Mouse (Mus musculus) hindbrain, embryonic 15.5 days (tissue): ENCODE measurements around the gene Zfp414. TPM values are rescaled to one million over a fixed set of nuclear protein-coding genes. Genes with fewer than 3 reads are reported as not detected.

Source experiments
- ATAC-seq: fragments of 200-750 bp; cut with Nextera tagmentation; 2 replicates; pipeline ENCODE4 v1.8.0; 2017; ENCODE audit warnings: low read depth, moderate number of reproducible peaks, moderate TSS enrichment; ENCODE audit not compliant: low FRiP score
- H3K27ac ChIP-seq: fragments of 300-500 bp; sonication (generic); replicated peaks from 2 replicates; pipeline ENCODE4 v1.5.1; 2015; ENCODE audit warnings: mild to moderate bottlenecking, inconsistent platforms
- H3K27me3 ChIP-seq: fragments of 300-500 bp; sonication (generic); 2 replicates; pipeline ENCODE4 v1.6.1; 2015; ENCODE audit warnings: control low read depth, inconsistent platforms
- H3K36me3 ChIP-seq: fragments of 300-500 bp; sonication (generic); 2 replicates; pipeline ENCODE4 v1.6.1; 2015; ENCODE audit warnings: control low read depth, inconsistent platforms
- H3K4me1 ChIP-seq: fragments of 300-500 bp; sonication (generic); replicated peaks from 2 replicates; pipeline ENCODE4 v1.6.1; 2015; ENCODE audit warnings: control low read depth, inconsistent platforms
- H3K4me2 ChIP-seq: fragments of 300-500 bp; sonication (generic); 2 replicates; pipeline ENCODE4 v1.6.1; 2015; ENCODE audit warnings: moderate library complexity, mild to moderate bottlenecking, inconsistent platforms
- H3K4me3 ChIP-seq: fragments of 300-500 bp; sonication (generic); 2 replicates; pipeline ENCODE4 v1.5.1; 2015; ENCODE audit warnings: mild to moderate bottlenecking, inconsistent platforms
- H3K9ac ChIP-seq: fragments of 300-500 bp; sonication (generic); 2 replicates; pipeline ENCODE4 v1.6.1; 2015; ENCODE audit warnings: inconsistent platforms
- H3K9me3 ChIP-seq: fragments of 300-500 bp; sonication (generic); 2 replicates; pipeline ENCODE4 v1.6.1; 2016; ENCODE audit warnings: control low read depth, inconsistent platforms
- WGBS: fragments of 180-500 bp; shearing (Covaris S2); methylation state at CpG from one replicate; pipeline ENCODE4 v1.1.7; 2015; 5-methylcytosine and 5-hydroxymethylcytosine counted together
- polyA plus RNA-seq: library from polyadenylated mRNA; unstranded; fragments of >200 nt; fragmentation: Nextera tagmentation; extraction: Ambion mirVana; gene quantifications from 2 replicates; pipeline ENCODE4 v1.2.1, GENCODE M21; 2015

Zfp414 gene
- polyA plus RNA-seq, 1 experiment from 2014 or later, result 75.8 TPM

DNA sequence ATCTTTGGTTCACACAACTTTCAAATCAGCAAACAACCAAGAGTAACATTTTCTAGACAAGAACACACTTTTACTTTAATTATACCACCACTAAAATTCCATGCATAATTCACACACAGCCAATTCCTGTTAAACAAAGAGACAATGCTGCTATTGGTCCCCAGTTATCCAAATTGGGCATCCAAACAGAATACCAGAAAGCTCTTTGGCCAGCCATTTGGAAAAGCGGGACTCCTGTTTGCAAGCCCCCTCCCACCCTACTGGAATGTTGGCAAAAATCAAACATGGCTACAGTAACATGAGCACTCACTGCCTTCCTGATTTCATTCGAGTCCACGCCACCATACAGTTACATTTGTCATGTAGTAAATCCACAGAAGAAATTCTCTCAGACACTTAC lies 40.8 kb downstream of the Zfp414 start:
- WGBS, result 86% methylated on average over 3 of the region's 3 CpGs
- peaks cover 24% of the 10 kb centered on the region for H3K36me3 ChIP-seq

DNA sequence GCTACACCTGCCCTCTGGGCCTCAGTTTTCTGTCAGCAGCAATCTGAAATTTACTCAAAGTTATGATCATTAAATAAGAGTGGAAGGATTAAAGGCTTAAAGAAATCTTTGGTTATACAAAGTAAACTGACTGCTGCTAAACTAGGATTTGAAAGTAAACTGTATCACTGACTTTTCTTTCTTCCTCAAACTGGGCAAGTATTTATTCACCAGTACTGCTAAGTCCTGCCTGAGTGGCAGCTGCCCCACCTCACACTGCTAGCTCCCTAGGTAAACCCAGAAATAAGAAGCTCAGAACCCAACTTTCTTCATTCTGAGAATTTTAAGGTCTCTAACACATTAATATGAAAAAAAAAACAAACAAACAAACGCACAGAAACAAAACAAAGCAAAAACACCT lies 44.9 kb downstream of the Zfp414 start:
- peaks cover 17% of the 10 kb centered on the region for H3K36me3 ChIP-seq
- H3K4me3 ChIP-seq, result no peak overlapping the region
- H3K27ac ChIP-seq, result no peak overlapping the region
- ATAC-seq, result no peak
- H3K4me2 ChIP-seq, result no peak overlapping the region
- 86% methylated on average over 1 of the region's 1 CpGs for WGBS
- no peaks in the 10 kb centered on the region for H3K27me3 ChIP-seq
- no peaks in the 10 kb centered on the region for H3K9me3 ChIP-seq
- no peak overlapping the region for H3K9ac ChIP-seq
- H3K4me1 ChIP-seq, result peaks cover 11% of the 10 kb centered on the region

More for the DNA sequence above, 40.8 kb downstream of the Zfp414 start:
- Histone ChIP-seq H3K9me3 (no peaks in the 10 kb centered on the region), H3K4me2 (no peak overlapping the region), H3K4me3 (no peak overlapping the region), H3K9ac (no peak overlapping the region), H3K4me1 (peaks cover 4% of the 10 kb centered on the region), H3K27me3 (no peaks in the 10 kb centered on the region), H3K27ac (no peak overlapping the region)
- ATAC-seq, result no peak

DNA sequence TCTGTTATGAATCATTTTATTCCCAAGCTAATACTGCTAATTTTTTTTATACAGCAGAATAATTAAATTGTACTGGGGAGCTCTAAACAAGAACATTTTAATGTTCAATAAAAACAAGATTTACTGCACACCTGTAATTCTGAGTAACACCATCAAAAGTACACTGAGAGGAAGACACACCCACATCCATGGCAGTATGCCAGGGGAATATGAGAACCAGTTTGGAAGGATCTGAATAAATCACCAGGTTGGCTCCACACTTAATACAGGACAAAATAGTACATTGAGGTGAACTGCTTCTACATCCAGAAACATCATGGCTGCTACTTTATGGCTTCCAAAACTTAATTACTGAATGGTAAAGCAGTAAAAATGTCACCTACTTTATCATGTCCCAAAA lies 46.6 kb downstream of the Zfp414 start:
- Histone ChIP-seq H3K9ac (no peak overlapping the region), H3K36me3 (peaks cover 17% of the 10 kb centered on the region), H3K27ac (no peak overlapping the region), H3K4me2 (no peak overlapping the region), H3K4me1 (peaks cover 15% of the 10 kb centered on the region), H3K27me3 (no peaks in the 10 kb centered on the region), H3K9me3 (no peaks in the 10 kb centered on the region), H3K4me3 (no peak overlapping the region)
- no peak for ATAC-seq

DNA sequence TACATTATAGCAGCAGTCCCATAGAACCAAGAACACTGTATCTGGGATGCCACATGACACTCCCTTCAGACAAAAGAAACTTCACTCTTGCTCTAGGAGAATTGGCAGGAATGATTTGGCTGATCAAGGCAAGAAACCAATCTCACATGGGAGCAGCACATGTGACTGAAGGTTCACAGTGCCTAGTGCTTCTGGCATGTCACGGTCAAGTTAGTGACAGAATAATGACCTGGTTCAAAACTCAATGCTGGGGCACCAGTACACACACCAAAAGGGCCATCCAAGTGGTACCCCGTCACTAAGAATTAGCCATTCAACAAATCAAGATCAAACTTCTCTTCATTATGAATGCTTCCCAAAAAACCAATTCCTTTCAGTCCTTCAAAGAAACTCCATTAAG lies 47.2 kb downstream of the Zfp414 start:
- H3K4me2 ChIP-seq, result no peak overlapping the region
- H3K4me1 ChIP-seq, result peaks cover 22% of the 10 kb centered on the region
- no peak overlapping the region for H3K27ac ChIP-seq
- ATAC-seq, result no peak
- WGBS, result 95% methylated on average over 2 of the region's 2 CpGs
- no peak overlapping the region for H3K4me3 ChIP-seq
- no peaks in the 10 kb centered on the region for H3K9me3 ChIP-seq
- no peak overlapping the region for H3K9ac ChIP-seq
- H3K36me3 ChIP-seq, result peaks cover 17% of the 10 kb centered on the region
- no peaks in the 10 kb centered on the region for H3K27me3 ChIP-seq

DNA sequence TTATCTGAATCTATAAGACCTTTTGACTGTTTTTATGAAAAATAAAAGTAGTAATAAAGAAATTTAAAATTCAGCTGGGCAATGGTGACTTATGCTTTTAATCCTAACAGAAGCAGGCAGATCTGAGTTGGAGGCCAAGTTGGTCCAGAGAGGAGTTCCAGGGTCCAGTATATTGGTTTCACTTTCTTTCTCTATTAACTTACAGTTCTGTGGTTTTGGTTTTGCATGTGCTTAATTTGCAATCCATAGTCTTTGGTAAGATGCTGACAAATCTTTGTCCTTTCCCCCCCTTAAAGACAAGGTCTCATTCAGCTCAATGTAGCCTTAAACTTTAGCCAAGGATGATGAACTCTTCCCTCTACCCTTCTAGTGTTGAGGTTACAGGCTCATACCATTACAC lies 49.9 kb downstream of the Zfp414 start:
- Histone ChIP-seq H3K27ac (no peak overlapping the region), H3K9ac (no peak overlapping the region), H3K27me3 (no peaks in the 10 kb centered on the region), H3K4me2 (no peak overlapping the region), H3K4me3 (no peak overlapping the region), H3K36me3 (peaks cover 21% of the 10 kb centered on the region), H3K9me3 (no peaks in the 10 kb centered on the region), H3K4me1 (peaks cover 45% of the 10 kb centered on the region)
- no peak for ATAC-seq

Other genes with a start within 250 kb of the Zfp414 start
- gene Zfp101, start 234.4 kb upstream of the Zfp414 start, polyA plus RNA-seq, result 12.7 and 13.0 TPM in 2 replicates
- gene Actl9, start 196.2 kb upstream of the Zfp414 start, polyA plus RNA-seq, result not detected in 2 replicates
- 60.6 and 60.7 TPM in 2 replicates for gene Adamts10, start 104.9 kb upstream of the Zfp414 start, polyA plus RNA-seq
- gene Myo1f, start 73.4 kb upstream of the Zfp414 start, polyA plus RNA-seq, result 1.6 and 2.3 TPM in 2 replicates
- gene Pram1, start 9.0 kb downstream of the Zfp414 start, polyA plus RNA-seq, result 0.44 and 0.56 TPM in 2 replicates
- gene Hnrnpm, start 57.8 kb downstream of the Zfp414 start, polyA plus RNA-seq, result 179 and 192 TPM in 2 replicates
- 84.6 and 86.7 TPM in 2 replicates for gene March2, start 89.6 kb downstream of the Zfp414 start, polyA plus RNA-seq
- gene Rab11b, start 131.4 kb downstream of the Zfp414 start, polyA plus RNA-seq, result 590 and 595 TPM in 2 replicates
- gene Angptl4, start 152.7 kb downstream of the Zfp414 start, polyA plus RNA-seq, result 23.2 and 23.9 TPM in 2 replicates
- gene Kank3, start 181.4 kb downstream of the Zfp414 start, polyA plus RNA-seq, result 50.4 and 57.1 TPM in 2 replicates
- 474 and 594 TPM in 2 replicates for gene Rps28, start 195.5 kb downstream of the Zfp414 start, polyA plus RNA-seq
- 496 and 540 TPM in 2 replicates for gene Ndufa7, start 195.5 kb downstream of the Zfp414 start, polyA plus RNA-seq
- 54.7 and 55.3 TPM in 2 replicates for gene Cd320, start 214.0 kb downstream of the Zfp414 start, polyA plus RNA-seq
- not detected in 2 replicates for gene Gm7029, start 244.7 kb downstream of the Zfp414 start, polyA plus RNA-seq